Mouse (Mus musculus) hindbrain, embryonic 15.5 days (tissue): ENCODE measurements around the gene Slc2a6. TPM values are rescaled to one million over a fixed set of nuclear protein-coding genes. Genes with fewer than 3 reads are reported as not detected.

Experiments
- ATAC-seq: fragments of 200-750 bp; cut with Nextera tagmentation; 2 replicates; pipeline ENCODE4 v1.8.0; 2017; ENCODE audit warnings: low read depth, moderate number of reproducible peaks, moderate TSS enrichment; ENCODE audit not compliant: low FRiP score
- H3K27ac ChIP-seq: fragments of 300-500 bp; sonication (generic); replicated peaks from 2 replicates; pipeline ENCODE4 v1.5.1; 2015; ENCODE audit warnings: mild to moderate bottlenecking, inconsistent platforms
- H3K27me3 ChIP-seq: fragments of 300-500 bp; sonication (generic); 2 replicates; pipeline ENCODE4 v1.6.1; 2015; ENCODE audit warnings: control low read depth, inconsistent platforms
- H3K36me3 ChIP-seq: fragments of 300-500 bp; sonication (generic); 2 replicates; pipeline ENCODE4 v1.6.1; 2015; ENCODE audit warnings: control low read depth, inconsistent platforms
- H3K4me1 ChIP-seq: fragments of 300-500 bp; sonication (generic); replicated peaks from 2 replicates; pipeline ENCODE4 v1.6.1; 2015; ENCODE audit warnings: control low read depth, inconsistent platforms
- H3K4me2 ChIP-seq: fragments of 300-500 bp; sonication (generic); 2 replicates; pipeline ENCODE4 v1.6.1; 2015; ENCODE audit warnings: moderate library complexity, mild to moderate bottlenecking, inconsistent platforms
- H3K4me3 ChIP-seq: fragments of 300-500 bp; sonication (generic); 2 replicates; pipeline ENCODE4 v1.5.1; 2015; ENCODE audit warnings: mild to moderate bottlenecking, inconsistent platforms
- H3K9ac ChIP-seq: fragments of 300-500 bp; sonication (generic); 2 replicates; pipeline ENCODE4 v1.6.1; 2015; ENCODE audit warnings: inconsistent platforms
- H3K9me3 ChIP-seq: fragments of 300-500 bp; sonication (generic); 2 replicates; pipeline ENCODE4 v1.6.1; 2016; ENCODE audit warnings: control low read depth, inconsistent platforms
- WGBS: fragments of 180-500 bp; shearing (Covaris S2); methylation state at CpG from one replicate; pipeline ENCODE4 v1.1.7; 2015; 5-methylcytosine and 5-hydroxymethylcytosine counted together
- polyA plus RNA-seq: library from polyadenylated mRNA; unstranded; fragments of >200 nt; fragmentation: Nextera tagmentation; extraction: Ambion mirVana; gene quantifications from 2 replicates; pipeline ENCODE4 v1.2.1, GENCODE M21; 2015

Slc2a6 gene
- 13.8 and 14.1 TPM in 2 replicates for polyA plus RNA-seq

DNA sequence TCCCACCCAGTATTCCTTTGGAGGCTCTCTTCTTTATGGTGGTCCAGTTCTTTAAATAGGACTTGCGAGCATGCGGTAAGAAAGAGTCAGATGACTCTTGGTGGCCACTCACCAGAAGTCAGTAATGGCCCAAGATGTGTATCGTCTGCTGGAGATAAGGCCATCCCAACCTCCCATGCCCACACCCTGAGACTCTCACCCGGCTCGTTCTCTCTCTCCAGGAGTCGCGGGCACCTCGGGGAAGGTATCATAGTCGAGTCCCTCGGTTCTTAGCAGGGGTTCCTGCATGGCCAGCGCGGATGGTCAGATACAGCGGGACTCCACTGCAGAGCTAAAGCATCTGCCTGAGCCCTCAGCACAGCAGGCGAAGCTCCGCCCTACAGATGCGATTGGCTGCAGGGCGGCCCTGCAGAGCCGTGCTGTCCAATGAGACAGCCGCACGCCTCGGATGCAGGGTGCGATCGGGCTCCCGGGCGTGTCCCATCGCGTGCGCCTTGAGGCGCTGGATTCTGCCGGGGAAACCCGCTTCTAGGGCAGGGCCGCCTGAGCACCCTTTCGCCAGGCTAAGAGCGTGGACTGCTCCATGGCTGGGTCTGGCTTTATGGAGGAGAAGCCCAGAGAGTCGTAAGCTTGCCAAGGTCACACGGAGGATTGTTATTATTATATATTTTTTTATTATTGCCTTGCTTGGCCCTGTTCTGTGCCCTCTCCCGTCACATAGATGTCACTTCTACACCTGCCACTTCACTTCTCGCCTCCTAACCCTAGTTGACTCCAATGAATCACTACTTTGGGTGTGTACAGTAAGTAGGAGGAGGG lies at the start of gene Slc2a6:
TSS of gene Slc2a6 (minus strand) at position 381 of the 819 bp plus-strand sequence.
- peak; percentile 98 for ATAC-seq
- Histone ChIP-seq H3K9me3 (no peaks in the 10 kb centered on the region), H3K4me3 (peak within 1 kb of the TSS; percentile 42), H3K27me3 (peaks cover 8% of the 10 kb centered on the region; the same call in 1 of the 2 replicates), H3K27ac (peak within 1 kb of the TSS; percentile 61), H3K4me1 (peaks cover 14% of the 10 kb centered on the region), H3K9ac (peak within 1 kb of the TSS; percentile 39), H3K36me3 (no peaks in the 10 kb centered on the region), H3K4me2 (peak within 1 kb of the TSS; percentile 56)
- WGBS = 1% methylated on average over 38 of the region's 38 CpGs

DNA sequence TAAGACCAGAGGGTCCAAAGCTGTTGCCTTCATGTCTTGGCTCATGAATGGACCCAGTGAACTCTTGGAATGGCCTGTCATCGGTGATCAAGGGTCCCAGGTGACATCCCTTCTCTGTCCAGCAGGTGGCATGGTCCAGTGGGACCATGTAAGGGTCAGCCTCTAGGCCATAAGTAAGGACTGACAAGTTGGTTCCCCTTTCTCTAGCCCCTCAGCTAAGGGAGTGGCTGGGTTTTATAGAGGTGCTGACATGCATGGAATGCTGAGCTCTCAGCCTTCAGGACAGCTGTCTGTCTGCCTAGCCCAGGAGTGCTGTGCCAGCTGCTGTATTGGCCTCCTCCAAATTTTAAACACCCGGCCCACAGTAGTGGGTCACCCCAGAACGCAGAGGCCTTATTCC lies 47.7 kb upstream of the Slc2a6 start:
- Histone ChIP-seq H3K4me3 (no peak overlapping the region), H3K9ac (no peak overlapping the region), H3K27ac (no peak overlapping the region), H3K27me3 (no peaks in the 10 kb centered on the region), H3K9me3 (no peaks in the 10 kb centered on the region), H3K36me3 (no peaks in the 10 kb centered on the region), H3K4me2 (no peak overlapping the region), H3K4me1 (peaks cover 39% of the 10 kb centered on the region)
- ATAC-seq = no peak
- 78% methylated on average over 3 of the region's 3 CpGs for WGBS

DNA sequence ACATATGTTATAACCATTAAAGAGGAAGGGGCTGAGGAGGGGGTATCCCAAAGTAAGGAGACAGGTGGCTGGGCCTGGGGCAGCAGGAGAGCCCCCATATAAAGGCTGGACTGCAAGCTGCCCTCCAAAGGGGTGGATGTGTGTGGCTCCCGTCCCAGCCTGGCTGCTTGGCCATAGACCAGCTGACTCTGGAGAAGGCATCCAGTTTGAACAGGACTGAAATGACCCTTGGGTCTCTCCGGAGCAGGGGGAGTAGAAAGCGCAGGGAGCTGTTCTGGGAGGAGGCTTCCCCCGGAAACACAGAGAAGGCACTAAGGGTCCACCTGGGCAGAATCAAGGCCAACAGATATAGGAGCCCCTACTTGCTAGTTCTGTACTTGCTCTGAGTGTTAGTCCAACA lies 47.0 kb upstream of the Slc2a6 start:
- WGBS = 70% methylated on average over 4 of the region's 4 CpGs
- Histone ChIP-seq H3K27me3 (no peaks in the 10 kb centered on the region), H3K4me1 (peaks cover 36% of the 10 kb centered on the region), H3K27ac (no peak overlapping the region), H3K4me2 (no peak overlapping the region), H3K36me3 (no peaks in the 10 kb centered on the region), H3K9me3 (no peaks in the 10 kb centered on the region), H3K9ac (no peak overlapping the region), H3K4me3 (no peak overlapping the region)
- ATAC-seq = no peak

DNA sequence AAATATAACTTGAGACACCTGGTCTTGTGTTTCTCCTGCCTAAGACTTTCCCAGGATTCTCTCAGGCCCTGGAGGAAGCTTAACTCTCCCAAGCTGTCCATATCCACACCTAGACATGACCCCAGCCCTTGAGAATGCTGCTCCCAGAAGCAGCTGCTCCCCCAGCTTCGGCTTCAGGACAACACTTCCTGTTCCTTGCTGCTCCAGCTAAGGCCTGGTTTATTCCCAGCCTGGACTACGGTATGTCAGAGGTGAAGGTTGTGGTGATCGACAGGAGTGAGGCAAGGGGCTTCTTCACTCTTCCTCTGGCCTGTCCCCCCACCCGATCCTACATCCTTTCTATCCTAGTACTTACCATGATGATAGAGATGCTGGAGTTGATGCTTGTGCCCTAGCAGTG lies 45.6 kb upstream of the Slc2a6 start:
- ATAC-seq = no peak
- Histone ChIP-seq H3K27ac (no peak overlapping the region), H3K36me3 (no peaks in the 10 kb centered on the region), H3K9ac (no peak overlapping the region), H3K9me3 (no peaks in the 10 kb centered on the region), H3K27me3 (no peaks in the 10 kb centered on the region), H3K4me3 (no peak overlapping the region), H3K4me2 (no peak overlapping the region), H3K4me1 (peaks cover 22% of the 10 kb centered on the region)
- WGBS = 78% methylated on average over 4 of the region's 4 CpGs

DNA sequence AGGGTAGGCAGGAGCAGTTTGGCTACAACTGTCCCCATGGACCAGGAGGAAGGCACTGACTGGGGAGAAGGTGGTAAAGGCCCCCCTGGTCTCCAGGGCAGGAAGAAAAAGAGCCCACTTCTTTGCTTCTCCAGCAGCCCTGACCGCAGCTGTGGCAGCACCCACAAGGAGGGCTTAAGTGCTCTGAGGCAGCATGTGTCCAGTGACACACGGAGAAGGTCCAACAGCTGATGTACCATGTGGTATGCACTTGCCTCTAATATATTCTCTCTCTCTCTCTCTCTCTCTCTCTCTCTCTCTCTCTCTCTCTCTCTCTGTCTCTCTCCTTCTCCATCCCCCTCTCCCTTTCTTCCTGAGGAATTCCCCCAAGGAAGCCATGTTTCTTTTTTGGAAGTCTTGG lies 44.2 kb upstream of the Slc2a6 start, which contains the start of gene Mymk:
TSS of gene Mymk (minus strand) at position 202 of the 400 bp plus-strand sequence.
- H3K27me3 ChIP-seq = no peaks in the 10 kb centered on the region
- no peaks in the 10 kb centered on the region for H3K36me3 ChIP-seq
- H3K27ac ChIP-seq = peak within 1 kb of the TSS; percentile 34; the same call in 1 of the 2 replicates
- no peak within 1 kb of the TSS for H3K4me2 ChIP-seq
- H3K4me3 ChIP-seq = no peak within 1 kb of the TSS
- WGBS = 89% methylated on average over 2 of the region's 2 CpGs
- no peaks in the 10 kb centered on the region for H3K9me3 ChIP-seq
- peaks cover 16% of the 10 kb centered on the region for H3K4me1 ChIP-seq
- H3K9ac ChIP-seq = no peak within 1 kb of the TSS
- no peak for ATAC-seq

DNA sequence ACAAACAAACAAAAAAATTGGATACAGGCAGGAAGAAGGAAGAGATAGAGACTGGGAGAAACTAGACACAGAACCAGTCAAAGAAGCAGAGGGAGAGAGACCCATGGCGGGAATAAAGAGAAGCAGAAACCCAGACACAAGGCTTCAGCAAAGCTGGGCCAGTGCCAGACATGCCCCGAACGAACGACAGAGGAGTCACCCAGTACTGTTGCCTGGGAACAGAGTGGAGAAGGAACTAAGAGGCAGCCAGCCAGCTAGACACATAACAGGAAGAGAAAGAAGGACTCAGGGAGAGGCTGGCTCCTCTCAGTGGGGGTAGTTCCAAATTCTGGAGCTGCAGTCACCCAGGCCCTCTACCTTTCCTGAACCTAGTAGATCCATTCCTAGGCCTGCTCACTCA lies 43.3 kb upstream of the Slc2a6 start:
- Histone ChIP-seq H3K4me3 (no peak overlapping the region), H3K27me3 (no peaks in the 10 kb centered on the region), H3K9ac (no peak overlapping the region), H3K36me3 (no peaks in the 10 kb centered on the region), H3K27ac (peak overlapping the region; percentile 34; the same call in 1 of the 2 replicates), H3K4me2 (no peak overlapping the region), H3K9me3 (no peaks in the 10 kb centered on the region), H3K4me1 (peaks cover 16% of the 10 kb centered on the region)
- 19% methylated on average over 4 of the region's 4 CpGs for WGBS
- ATAC-seq = peak; percentile 68; the same call in 1 of the 2 replicates

DNA sequence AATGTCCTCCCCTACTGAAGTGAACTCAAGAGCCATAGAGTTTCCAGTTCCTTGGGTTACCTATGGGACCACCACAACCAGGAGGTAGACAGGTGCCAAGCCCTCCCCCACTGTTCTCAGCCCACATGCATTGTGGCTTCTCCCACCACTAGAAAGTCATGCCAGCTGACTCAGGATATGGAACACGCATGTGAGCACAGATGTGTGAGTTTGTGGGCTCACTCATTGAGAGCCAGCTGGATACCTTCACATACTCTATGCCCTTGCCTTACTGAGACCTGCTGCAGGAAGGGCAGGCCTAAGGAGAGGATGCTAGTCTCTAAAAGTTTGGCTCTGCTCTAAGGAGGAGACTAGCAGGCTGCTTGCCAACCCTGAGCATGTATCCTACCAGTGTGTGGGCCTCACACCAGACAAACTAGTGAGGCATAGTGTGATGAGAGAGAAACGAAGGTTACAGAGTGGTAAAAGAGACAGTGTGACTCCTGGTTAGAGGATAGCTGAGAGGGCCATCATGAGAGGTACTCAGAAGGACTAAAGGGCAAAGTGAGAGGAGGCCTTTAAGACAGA lies 42.5 kb upstream of the Slc2a6 start:
- Histone ChIP-seq H3K4me2 (no peak overlapping the region), H3K9me3 (no peaks in the 10 kb centered on the region), H3K27me3 (no peaks in the 10 kb centered on the region), H3K27ac (no peak overlapping the region), H3K4me3 (no peak overlapping the region), H3K36me3 (no peaks in the 10 kb centered on the region), H3K9ac (no peak overlapping the region), H3K4me1 (peaks cover 16% of the 10 kb centered on the region)
- ATAC-seq = no peak
- 69% methylated on average over 2 of the region's 2 CpGs for WGBS

DNA sequence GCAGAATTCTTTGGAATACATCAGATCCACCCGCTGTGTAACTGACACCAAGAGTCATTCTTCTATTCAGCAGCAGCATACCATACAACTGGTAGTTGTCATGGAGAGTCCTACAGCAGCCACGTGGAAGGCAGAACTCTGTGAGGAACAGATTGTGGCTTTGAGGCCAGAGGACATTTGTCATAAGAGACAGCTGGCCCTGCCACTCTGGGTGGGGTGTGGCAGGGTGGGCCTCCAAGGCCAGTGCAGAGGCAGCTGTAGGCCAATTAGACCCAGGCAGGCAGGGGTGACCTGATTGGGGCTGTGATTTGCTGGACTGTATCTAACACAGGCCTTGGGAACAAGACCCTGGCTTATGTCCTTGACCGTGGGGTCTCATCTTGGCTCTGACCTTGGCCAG lies 41.8 kb upstream of the Slc2a6 start:
- Histone ChIP-seq H3K36me3 (no peaks in the 10 kb centered on the region), H3K4me2 (no peak overlapping the region), H3K9me3 (no peaks in the 10 kb centered on the region), H3K4me1 (peaks cover 16% of the 10 kb centered on the region), H3K4me3 (no peak overlapping the region), H3K9ac (no peak overlapping the region), H3K27me3 (no peaks in the 10 kb centered on the region), H3K27ac (no peak overlapping the region)
- WGBS = 30% methylated on average over 3 of the region's 3 CpGs
- ATAC-seq = peak; percentile 40; the same call in 1 of the 2 replicates

DNA sequence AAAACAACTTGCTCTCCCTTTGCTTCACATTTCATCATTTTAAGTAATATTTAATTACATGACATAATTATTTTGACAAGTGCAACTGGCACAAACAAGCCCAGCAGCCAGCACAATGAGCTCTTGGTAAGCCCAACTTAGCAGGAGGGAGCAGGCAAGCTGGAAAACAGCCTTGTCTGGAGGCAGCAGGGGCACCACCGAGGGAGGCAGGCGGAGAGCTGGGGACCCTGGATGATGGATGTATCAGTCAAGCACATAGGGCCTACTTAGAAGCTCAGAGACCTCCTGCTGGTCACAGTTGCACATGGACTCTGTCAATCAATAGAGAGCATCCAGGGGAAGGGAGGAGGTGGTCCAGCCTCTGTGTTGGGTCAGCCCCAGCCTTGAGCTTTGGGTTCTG lies 40.2 kb upstream of the Slc2a6 start:
- Histone ChIP-seq H3K9me3 (no peaks in the 10 kb centered on the region), H3K27me3 (no peaks in the 10 kb centered on the region), H3K9ac (no peak overlapping the region), H3K36me3 (no peaks in the 10 kb centered on the region), H3K4me3 (no peak overlapping the region), H3K4me2 (no peak overlapping the region), H3K4me1 (peaks cover 16% of the 10 kb centered on the region), H3K27ac (no peak overlapping the region)
- ATAC-seq = no peak
- WGBS = 14% methylated on average over 2 of the region's 2 CpGs

DNA sequence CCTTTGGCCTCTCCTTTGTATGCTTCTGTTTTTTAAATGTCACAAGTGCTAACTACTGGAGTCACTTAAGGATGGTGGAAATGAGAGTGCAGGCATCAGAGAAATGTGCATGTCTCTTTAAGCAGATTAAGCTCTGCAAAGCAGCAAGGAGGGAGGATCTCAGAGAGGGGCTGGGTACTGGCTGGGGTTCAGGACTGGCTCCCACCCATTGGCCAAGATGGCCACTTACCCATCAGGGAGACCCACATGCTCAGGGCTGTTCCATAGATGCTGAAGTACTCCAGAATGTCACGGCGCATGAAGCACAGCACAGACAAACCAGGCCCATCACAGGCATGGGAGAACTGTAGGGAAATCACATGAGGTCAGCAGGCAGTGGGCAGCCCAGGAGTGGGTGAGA lies 39.3 kb upstream of the Slc2a6 start:
- Histone ChIP-seq H3K9me3 (no peaks in the 10 kb centered on the region), H3K27me3 (no peaks in the 10 kb centered on the region), H3K4me3 (no peak overlapping the region), H3K27ac (no peak overlapping the region), H3K9ac (no peak overlapping the region), H3K4me2 (no peak overlapping the region), H3K36me3 (no peaks in the 10 kb centered on the region), H3K4me1 (peaks cover 16% of the 10 kb centered on the region)
- WGBS = 73% methylated on average over 2 of the region's 2 CpGs
- ATAC-seq = no peak

DNA sequence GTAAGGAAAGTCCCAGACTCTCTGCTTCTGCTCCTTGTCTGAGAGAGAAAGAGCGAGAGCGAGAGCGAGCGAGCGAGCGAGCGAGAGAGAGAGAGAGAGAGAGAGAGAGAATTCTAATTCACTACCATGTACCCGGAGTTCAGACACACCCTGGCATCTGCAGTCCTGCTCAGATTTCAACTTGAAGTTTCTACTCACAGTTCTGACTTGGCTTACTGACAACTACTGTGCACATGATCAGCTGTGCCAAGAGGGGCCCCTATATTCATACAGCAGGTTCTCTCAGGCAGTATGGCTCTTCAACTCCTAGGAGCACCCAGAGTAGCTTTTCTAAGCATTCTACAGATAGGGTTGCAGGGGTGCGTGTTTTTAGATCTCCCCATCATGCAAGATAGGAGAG lies 31.4 kb upstream of the Slc2a6 start:
- peaks cover 9% of the 10 kb centered on the region; the same call in 1 of the 2 replicates for H3K4me1 ChIP-seq
- no peak overlapping the region for H3K4me3 ChIP-seq
- H3K9me3 ChIP-seq = no peaks in the 10 kb centered on the region
- WGBS = 85% methylated on average over 9 of the region's 9 CpGs
- ATAC-seq = no peak
- H3K36me3 ChIP-seq = no peaks in the 10 kb centered on the region
- H3K9ac ChIP-seq = no peak overlapping the region
- H3K27ac ChIP-seq = no peak overlapping the region
- no peak overlapping the region for H3K4me2 ChIP-seq
- no peaks in the 10 kb centered on the region for H3K27me3 ChIP-seq

DNA sequence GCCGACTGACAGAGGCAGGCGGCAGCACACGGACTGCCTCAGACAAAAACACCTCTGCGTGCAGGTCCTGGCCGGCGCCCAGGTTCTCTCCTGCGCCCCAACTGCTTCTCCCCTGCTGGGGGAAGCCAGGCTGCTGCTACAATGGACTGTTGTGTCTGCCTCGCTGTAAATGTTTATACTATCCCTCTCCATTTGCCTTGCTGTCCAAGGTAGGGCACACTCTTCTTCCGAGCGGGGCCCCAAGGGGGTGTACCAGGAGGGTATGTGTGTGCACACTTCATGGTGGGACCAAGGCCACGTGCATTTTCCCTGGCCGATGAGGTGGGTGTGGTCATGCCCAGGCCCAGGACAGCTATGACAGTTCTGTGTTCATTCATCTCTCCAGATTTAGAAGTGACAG lies 31.0 kb upstream of the Slc2a6 start:
- Histone ChIP-seq H3K9me3 (no peaks in the 10 kb centered on the region), H3K4me2 (no peak overlapping the region), H3K4me1 (peaks cover 9% of the 10 kb centered on the region; the same call in 1 of the 2 replicates), H3K27ac (no peak overlapping the region), H3K36me3 (no peaks in the 10 kb centered on the region), H3K9ac (no peak overlapping the region), H3K4me3 (no peak overlapping the region), H3K27me3 (no peaks in the 10 kb centered on the region)
- no peak for ATAC-seq
- WGBS = 51% methylated on average over 12 of the region's 12 CpGs
